Mouse (Mus musculus): Measurements from ENCODE around the gene Sfmbt2.

DNA sequence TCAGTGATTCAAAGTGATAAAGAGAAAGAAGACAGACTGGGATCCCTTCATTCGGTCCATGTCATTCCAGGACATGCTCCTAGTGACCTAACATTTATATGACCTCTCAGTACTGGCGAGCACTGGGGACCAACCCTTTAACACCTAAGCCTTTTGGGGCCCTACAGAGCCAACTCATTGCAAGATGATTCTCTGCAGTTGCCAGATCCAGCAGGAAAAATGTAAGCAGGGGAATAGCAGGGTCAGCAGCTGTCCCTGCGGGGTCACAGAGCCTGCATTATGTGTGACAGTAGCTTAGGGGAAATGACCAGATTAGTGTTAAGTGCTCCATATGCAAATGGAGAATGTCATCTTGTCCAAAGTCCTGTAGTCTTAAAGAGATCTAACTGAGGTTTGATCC, 195.2 kb downstream of the Sfmbt2 start:
- no peak for TF ChIP-seq CTCF (IDR thresholded peaks at IDR 0.05; ENCODE audit: borderline replicate concordance, insufficient read depth, low read length)
- no peak for TF ChIP-seq POLR2A (IDR thresholded peaks at IDR 0.05; ENCODE audit: low read depth, low read length)
